Mouse (Mus musculus) urinary bladder, adult 2 months (tissue): ENCODE data around the gene Dbr1. TPM values are rescaled to one million over a fixed set of nuclear protein-coding genes. Genes with fewer than 3 reads are reported as not detected.

Source experiments
- DNase-seq: peaks from one replicate; pipeline ENCODE4 v3.0.0; 2022; ENCODE audit warnings: low spot score
- polyA plus RNA-seq: library from polyadenylated mRNA; depleted of rRNA; stranded (reverse); fragments of >200 nt; gene quantifications from 2 replicates; pipeline ENCODE4 v1.2.3, GENCODE M21; 2012; rRNA removed

Gene Dbr1
- polyA plus RNA-seq, 1 experiment, result 15.5 TPM

- DNase-seq, result no peak
Measured at GRCm38 (mm10) chr9:99619688-99620087, 44.1 kb downstream of the Dbr1 start.

- no peak for DNase-seq
Measured at GRCm38 (mm10) chr9:99620196-99620595, 44.6 kb downstream of the Dbr1 start.

- DNase-seq, result no peak
Measured at GRCm38 (mm10) chr9:99622034-99622433, 46.4 kb downstream of the Dbr1 start.

- no peak for DNase-seq
Measured at GRCm38 (mm10) chr9:99622966-99623365, 47.4 kb downstream of the Dbr1 start.

- DNase-seq, result no peak
Measured at GRCm38 (mm10) chr9:99624117-99624516, 48.5 kb downstream of the Dbr1 start.

GRCm38 (mm10) chr9:99628581-99628980 lies 53.0 kb downstream of the Dbr1 start:
- no peak for DNase-seq

GRCm38 (mm10) chr9:99629281-99630011 lies 53.8 kb downstream of the Dbr1 start, which contains the start of gene Dzip1l:
Gene Dzip1l (plus strand): TSS chr9:99629496.
- peak; percentile 68 for DNase-seq

- DNase-seq, result no peak
Measured at GRCm38 (mm10) chr9:99630071-99630470, 54.5 kb downstream of the Dbr1 start.

- DNase-seq, result no peak
Measured at GRCm38 (mm10) chr9:99630528-99631125, 55.0 kb downstream of the Dbr1 start.

GRCm38 (mm10) chr9:99631781-99632180 lies 56.2 kb downstream of the Dbr1 start:
- DNase-seq, result no peak

GRCm38 (mm10) chr9:99632264-99632663 lies 56.7 kb downstream of the Dbr1 start:
- DNase-seq, result peak; percentile 43

Other genes starting within 250 kb of the Dbr1 start
- 5.3 and 8.2 TPM in 2 replicates for gene Esyt3, start 217.2 kb upstream of the Dbr1 start, polyA plus RNA-seq
- gene Mras, start 138.4 kb upstream of the Dbr1 start, polyA plus RNA-seq, result 31.1 and 32.7 TPM in 2 replicates
- 0.10 and 0.12 TPM in 2 replicates for gene Nme9, start 124.3 kb upstream of the Dbr1 start, polyA plus RNA-seq
- 24.1 and 25.7 TPM in 2 replicates for gene Armc8, start 6.9 kb upstream of the Dbr1 start, polyA plus RNA-seq
- gene A4gnt, start 36.7 kb downstream of the Dbr1 start, polyA plus RNA-seq, result 1.0 and 1.4 TPM in 2 replicates
- 13.8 and 19.7 TPM in 2 replicates for gene Dzip1l, start 53.7 kb downstream of the Dbr1 start, polyA plus RNA-seq
- not detected in 2 replicates for gene Cldn18, start 141.5 kb downstream of the Dbr1 start, polyA plus RNA-seq